Mouse (Mus musculus) CH12.LX (cell line): ENCODE results near the gene Gcnt7. TPM values are rescaled to one million over a fixed set of nuclear protein-coding genes. Genes with fewer than 3 reads are reported as not detected.
A peak's percentile ranks its signal among the peaks of the same experiment; 100 is the strongest.

Experiments used
- DNase-seq: peaks from one replicate; pipeline ENCODE4 v3.0.0-alpha.2; 2013; ENCODE audit errors: extremely low read depth
- H3K27ac ChIP-seq: 2 replicates; pipeline ENCODE4 v1.5.1; 2012; ENCODE audit warnings: low read depth, mild to moderate bottlenecking, control low read depth, moderate library complexity; ENCODE audit not compliant: insufficient read depth
- H3K27me3 ChIP-seq: replicated peaks from 2 replicates; pipeline ENCODE3; 2012; ENCODE audit warnings: inconsistent platforms
- H3K36me3 ChIP-seq, 2 experiments: replicated peaks in 1 of 2; 2 replicates each; pipeline versions ENCODE3 to v1.6.1; 2012; ENCODE audit warnings: inconsistent platforms in 1 of 2, low read length in 1 of 2, mild to moderate bottlenecking in 1 of 2, mixed read lengths in 1 of 2, moderate library complexity in 1 of 2; ENCODE audit not compliant: control insufficient read depth in 1 of 2, insufficient read depth in 1 of 2
- H3K4me1 ChIP-seq, 2 experiments: 2 replicates each; pipeline ENCODE4 v1.6.1; 2012; ENCODE audit warnings: inconsistent platforms in 1 of 2, moderate library complexity in 1 of 2; ENCODE audit not compliant: insufficient read depth in 2 of 2, control insufficient read depth in 1 of 2
- H3K4me2 ChIP-seq: 2 replicates; pipeline ENCODE4 v1.6.1; 2012; ENCODE audit warnings: low read depth, mild to moderate bottlenecking, control low read depth; ENCODE audit not compliant: poor library complexity, insufficient read depth, severe bottlenecking
- H3K4me3 ChIP-seq, 3 experiments: fragments of 150-350 bp in 1 of 3; sonication (generic) in 1 of 3; replicated peaks in 1 of 3; 2 replicates each; pipeline versions ENCODE3 to v1.5.1; 2011 to 2012; ENCODE audit warnings: low read depth in 2 of 3, low read length in 2 of 3, mild to moderate bottlenecking in 2 of 3, moderate library complexity in 2 of 3, control low read depth in 1 of 3, improper control_type of control experiment in 1 of 3, inconsistent platforms in 1 of 3, mixed read lengths in 1 of 3; ENCODE audit not compliant: poor library complexity in 1 of 3
- H3K79me2 ChIP-seq: replicated peaks from 2 replicates; pipeline ENCODE4 v1.6.1; 2012; ENCODE audit warnings: mild to moderate bottlenecking, moderate library complexity; ENCODE audit not compliant: control insufficient read depth, poor library complexity, insufficient read depth, severe bottlenecking; ENCODE audit errors: extremely low read depth
- H3K9ac ChIP-seq: 2 replicates; pipeline ENCODE4 v1.6.1; 2012; ENCODE audit warnings: low read depth, mild to moderate bottlenecking, control low read depth, moderate library complexity; ENCODE audit not compliant: insufficient read depth
- H3K9me3 ChIP-seq: replicated peaks from 2 replicates; pipeline ENCODE3; 2012; ENCODE audit warnings: low read length, inconsistent platforms, mixed read lengths
- CHD2 ChIP-seq: IDR thresholded peaks from 2 replicates; pipeline ENCODE4 v1.6.1; 2011; ENCODE audit warnings: low read length, improper control_type of control experiment
- CTCF ChIP-seq, 2 experiments: IDR thresholded peaks in 1 of 2; conservative IDR thresholded peaks in 1 of 2; 2 replicates each; pipeline ENCODE4 v1.5.1; 2011 to 2012; ENCODE audit warnings: low read depth in 2 of 2, low read length in 2 of 2, improper control_type of control experiment in 1 of 2, inconsistent platforms in 1 of 2, mild to moderate bottlenecking in 1 of 2, moderate library complexity in 1 of 2
- E2F4 ChIP-seq: IDR thresholded peaks from 2 replicates; pipeline ENCODE4 v1.6.1; 2011; ENCODE audit warnings: low read depth, low read length, improper control_type of control experiment; ENCODE audit not compliant: insufficient replicate concordance
- ELF1 ChIP-seq: IDR thresholded peaks from 2 replicates; pipeline ENCODE4 v1.6.1; 2014; ENCODE audit warnings: low read depth, mild to moderate bottlenecking, inconsistent platforms, low read length, improper control_type of control experiment
- EP300 ChIP-seq: IDR thresholded peaks from 2 replicates; pipeline ENCODE4 v1.6.1; 2011; ENCODE audit warnings: low read length, improper control_type of control experiment
- ETS1 ChIP-seq: conservative IDR thresholded peaks from 2 replicates; pipeline ENCODE4 v1.6.1; 2012; ENCODE audit warnings: low read depth, mild to moderate bottlenecking, inconsistent platforms, low read length, improper control_type of control experiment, moderate library complexity
- GABPA ChIP-seq: IDR thresholded peaks from 2 replicates; pipeline ENCODE4 v1.6.1; 2012; ENCODE audit warnings: low read depth, low read length, improper control_type of control experiment, inconsistent platforms; ENCODE audit not compliant: insufficient replicate concordance
- HCFC1 ChIP-seq: IDR thresholded peaks from 2 replicates; pipeline ENCODE4 v1.6.1; 2012; ENCODE audit warnings: low read depth, mild to moderate bottlenecking, inconsistent platforms, low read length, improper control_type of control experiment
- IRF4 ChIP-seq: IDR thresholded peaks from 2 replicates; pipeline ENCODE4 v1.6.1; 2014; ENCODE audit warnings: low read depth, mild to moderate bottlenecking, inconsistent platforms, low read length, improper control_type of control experiment
- JUN ChIP-seq: IDR thresholded peaks from 2 replicates; pipeline ENCODE4 v1.6.1; 2011; ENCODE audit warnings: low read depth, mild to moderate bottlenecking, low read length, improper control_type of control experiment, moderate library complexity; ENCODE audit not compliant: insufficient read depth
- KAT2A ChIP-seq: IDR thresholded peaks from 2 replicates; pipeline ENCODE4 v1.6.1; 2012; ENCODE audit warnings: low read length, improper control_type of control experiment, inconsistent platforms; ENCODE audit not compliant: insufficient replicate concordance
- MAFK ChIP-seq: IDR thresholded peaks from 2 replicates; pipeline ENCODE4 v1.6.1; 2011; ENCODE audit warnings: low read length, improper control_type of control experiment; ENCODE audit not compliant: insufficient replicate concordance
- MAX ChIP-seq: IDR thresholded peaks from 2 replicates; pipeline ENCODE4 v1.6.1; 2011; ENCODE audit warnings: low read length, improper control_type of control experiment
- MAZ ChIP-seq: IDR thresholded peaks from 2 replicates; pipeline ENCODE4 v1.6.1; 2012; ENCODE audit warnings: low read depth, mild to moderate bottlenecking, inconsistent platforms, low read length, improper control_type of control experiment, moderate library complexity
- MEF2A ChIP-seq: IDR thresholded peaks from 2 replicates; pipeline ENCODE4 v1.6.1; 2014; ENCODE audit warnings: low read depth, mild to moderate bottlenecking, inconsistent platforms, low read length, improper control_type of control experiment, borderline replicate concordance
- MYC ChIP-seq: IDR thresholded peaks from 2 replicates; pipeline ENCODE4 v1.6.1; 2011; ENCODE audit warnings: low read depth, mild to moderate bottlenecking, improper control_type of control experiment, low read length
- NELFE ChIP-seq: IDR thresholded peaks from 2 replicates; pipeline ENCODE4 v1.6.1; 2011; ENCODE audit warnings: low read depth, low read length, improper control_type of control experiment
- NRF1 ChIP-seq: IDR thresholded peaks from 2 replicates; pipeline ENCODE4 v1.6.1; 2014; ENCODE audit warnings: low read depth, mild to moderate bottlenecking, inconsistent platforms, low read length, improper control_type of control experiment, moderate library complexity
- POLR2A ChIP-seq: IDR thresholded peaks from 2 replicates; pipeline ENCODE4 v1.6.1; 2011; ENCODE audit warnings: low read depth, mild to moderate bottlenecking, improper control_type of control experiment, low read length
- RAD21 ChIP-seq: IDR thresholded peaks from 2 replicates; pipeline ENCODE4 v1.6.1; 2011; ENCODE audit warnings: low read depth, mild to moderate bottlenecking, low read length, improper control_type of control experiment, moderate library complexity
- RCOR1 ChIP-seq: conservative IDR thresholded peaks from 2 replicates; pipeline ENCODE4 v1.6.1; 2012; ENCODE audit warnings: low read depth, mild to moderate bottlenecking, inconsistent platforms, low read length, improper control_type of control experiment
- SIN3A ChIP-seq: IDR thresholded peaks from 2 replicates; pipeline ENCODE4 v1.6.1; 2012; ENCODE audit warnings: low read length, improper control_type of control experiment, inconsistent platforms
- SMC3 ChIP-seq: IDR thresholded peaks from 2 replicates; pipeline ENCODE4 v1.6.1; 2011; ENCODE audit warnings: low read depth, low read length, improper control_type of control experiment
- TBP ChIP-seq: conservative IDR thresholded peaks from 2 replicates; pipeline ENCODE4 v1.6.1; 2011; ENCODE audit warnings: low read depth, low read length, improper control_type of control experiment
- TCF12 ChIP-seq: IDR thresholded peaks from 2 replicates; pipeline ENCODE4 v1.6.1; 2014; ENCODE audit warnings: low read depth, mild to moderate bottlenecking, inconsistent platforms, low read length, improper control_type of control experiment
- USF1 ChIP-seq: IDR thresholded peaks from 2 replicates; pipeline ENCODE4 v1.6.1; 2014; ENCODE audit warnings: low read depth, mild to moderate bottlenecking, inconsistent platforms, low read length, improper control_type of control experiment
- USF2 ChIP-seq: conservative IDR thresholded peaks from 2 replicates; pipeline ENCODE4 v1.6.1; 2011; ENCODE audit warnings: low read depth, low read length, improper control_type of control experiment
- ZC3H11A ChIP-seq: IDR thresholded peaks from 2 replicates; pipeline ENCODE4 v1.6.1; 2012; ENCODE audit warnings: low read depth, mild to moderate bottlenecking, inconsistent platforms, low read length, improper control_type of control experiment
- ZKSCAN1 ChIP-seq: IDR thresholded peaks from 2 replicates; pipeline ENCODE4 v1.6.1; 2012; ENCODE audit warnings: low read depth, inconsistent platforms, low read length, improper control_type of control experiment, borderline replicate concordance
- ZMIZ1 ChIP-seq: IDR thresholded peaks from 2 replicates; pipeline ENCODE4 v1.6.1; 2012; ENCODE audit warnings: low read depth, mild to moderate bottlenecking, inconsistent platforms, low read length, improper control_type of control experiment
- ZNF384 ChIP-seq: IDR thresholded peaks from 2 replicates; pipeline ENCODE4 v1.6.1; 2012; ENCODE audit warnings: low read depth, low read length, improper control_type of control experiment, inconsistent platforms
- dilution Hi-C: fragments of 300-500 bp; cut with MboI; formaldehyde crosslinking; loops from 2 replicates; pipeline ENCODE4 v1.14.3; 2020; ENCODE audit warnings: low sequenced_read_pairs; ENCODE audit not compliant: extremely low pct_unique_long_range_greater_than_20kb, extremely low pct_ligation_motif_present
- in situ Hi-C: fragments of 300-500 bp; cut with MboI; formaldehyde crosslinking; loops from 3 replicates; pipeline ENCODE4 v1.14.3; 2019; ENCODE audit warnings: low sequenced_read_pairs, low pct_ligation_motif_present, low pct_unique_long_range_greater_than_20kb, mixed read lengths
- polyA plus RNA-seq: library from polyadenylated mRNA; unstranded; fragments of >175 nt; gene quantifications from 2 replicates; pipeline ENCODE4 v1.2.1, GENCODE M21; 2012; ENCODE audit warnings: low read depth; ENCODE audit not compliant: insufficient read length
- total RNA-seq, 2 experiments: library from RNA; depleted of rRNA; stranded (reverse); fragments of 300-350 nt in 1 of 2; fragments of >200 nt in 1 of 2; gene quantifications; 2 replicates each; pipeline ENCODE4 v1.2.3; 2012 to 2014

Gcnt7 gene
- total and polyA plus RNA-seq, 3 experiments, result 0.17 to 0.21 TPM; not detected in 1

GRCm38 (mm10) chr2:172416218-172416617 is 42.2 kb downstream of the Gcnt7 start:
- peaks cover 0 to 20% of the 10 kb centered on the region in 2 experiments for H3K36me3 ChIP-seq
- H3K27ac ChIP-seq, result peak overlapping the region; percentile 97
- H3K4me1 ChIP-seq, result peaks cover 31 to 88% of the 10 kb centered on the region in 2 experiments

DNA sequence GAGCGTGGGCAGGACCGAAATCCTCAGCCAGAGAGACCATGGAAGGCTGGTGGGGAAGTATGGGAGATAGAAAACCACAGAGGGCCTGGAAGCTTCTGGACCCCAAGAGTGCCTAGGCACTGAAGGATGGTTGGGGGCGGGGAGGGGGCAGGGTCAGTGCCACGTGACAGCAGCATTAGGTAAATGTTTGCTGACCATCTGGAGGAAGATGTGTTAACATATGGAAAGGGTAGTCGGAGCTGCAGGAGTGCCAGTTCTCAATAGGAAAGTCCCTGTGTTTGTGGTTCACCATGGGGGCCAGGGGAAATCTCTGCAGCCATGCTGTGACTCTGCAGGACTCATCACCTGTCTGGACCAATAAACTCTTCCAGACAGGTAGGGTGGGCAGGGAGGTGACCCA is 44.5 kb downstream of the Gcnt7 start:
- H3K9me3 ChIP-seq, result no peaks in the 10 kb centered on the region
- peaks cover 27 to 81% of the 10 kb centered on the region in 2 experiments for H3K4me1 ChIP-seq
- dilution Hi-C loops, result no loop called here
- peak overlapping the region; percentile 78 for H3K27ac ChIP-seq
- peaks cover 0 to 8% of the 10 kb centered on the region in 2 experiments for H3K36me3 ChIP-seq
- no peaks in the 10 kb centered on the region for H3K79me2 ChIP-seq
- H3K4me3 ChIP-seq, result no peak overlapping the region
- H3K4me2 ChIP-seq, result peak overlapping the region; percentile 78
- DNase-seq, result no peak
- no peaks in the 10 kb centered on the region for H3K27me3 ChIP-seq
- peak overlapping the region; percentile 18 for H3K9ac ChIP-seq
- in situ Hi-C loops, result no loop called here
- TF ChIP-seq MYC (peak; percentile 79), JUN (no peak), USF2 (peak; percentile 70), E2F4 (no peak), TCF12 (peak; percentile 88), SMC3 (peak; percentile 13; the same call in 1 of the 2 replicates), ZMIZ1 (no peak), MAZ (peak; percentile 35; the same call in 1 of the 2 replicates), MAFK (no peak), MEF2A (peak; percentile 68; the same call in 1 of the 2 replicates), SIN3A (no peak), ZNF384 (no peak), EP300 (peak; percentile 79), ZC3H11A (no peak), NELFE (no peak), RCOR1 (no peak), HCFC1 (0 out of 2 replicates have a peak, but pooled peaks have one; percentile 25), IRF4 (peak; percentile 78), ETS1 (peak; percentile 88), KAT2A (no peak), ELF1 (no peak), USF1 (peak; percentile 87), ZKSCAN1 (no peak), NRF1 (no peak), CHD2 (peak; percentile 66), GABPA (no peak)

More at GRCm38 (mm10) chr2:172416218-172416617, 42.2 kb downstream of the Gcnt7 start:
- DNase-seq, result peak; percentile 70
- H3K4me3 ChIP-seq, result peak overlapping the region; percentile 23 to 51 (median 46)
- peak overlapping the region; percentile 30 for H3K4me2 ChIP-seq
- H3K9ac ChIP-seq, result peak overlapping the region; percentile 10; the same call in 1 of the 2 replicates
- no peak for TF ChIP-seq ZC3H11A
- TF ChIP-seq ZKSCAN1, result no peak
- no peak for TF ChIP-seq MAX
- TF ChIP-seq IRF4, result no peak
- TF ChIP-seq RAD21, result no peak
- TF ChIP-seq GABPA, result no peak
- no peak for TF ChIP-seq ZNF384
- 0 out of 2 replicates have a peak, but pooled peaks have one; percentile 50 for TF ChIP-seq TBP
- TF ChIP-seq E2F4, result no peak
- TF ChIP-seq POLR2A, result peak; percentile 19
- peak; percentile 62; the same call in 1 of the 2 replicates for TF ChIP-seq TCF12
- no peak for TF ChIP-seq JUN
- TF ChIP-seq ZMIZ1, result peak; percentile 33; the same call in 1 of the 2 replicates
- no peak for TF ChIP-seq CTCF (conservative IDR thresholded peaks at IDR 0.05 in 1 of 2, IDR thresholded peaks at IDR 0.05 in 1 of 2; ENCODE audit: low read depth in 2 of 2, low read length in 2 of 2)
- TF ChIP-seq SIN3A, result no peak
- H3K79me2 ChIP-seq, result no peaks in the 10 kb centered on the region
- dilution Hi-C loops (no loop called here), in situ Hi-C loops (no loop called here)
- no peaks in the 10 kb centered on the region for H3K9me3 ChIP-seq
- H3K27me3 ChIP-seq, result no peaks in the 10 kb centered on the region
